Mouse (Mus musculus) midbrain, embryonic 14.5 days (tissue): ENCODE results near the gene Fbxl3. TPM values are rescaled to one million over a fixed set of nuclear protein-coding genes. Genes with fewer than 3 reads are reported as not detected.

Source experiments
- ATAC-seq: fragments of 200-750 bp; cut with Nextera tagmentation; 2 replicates; pipeline ENCODE4 v1.8.0; 2017; ENCODE audit warnings: moderate number of reproducible peaks, moderate library complexity; ENCODE audit not compliant: low FRiP score, low TSS enrichment
- DNase-seq: peaks from one replicate; pipeline ENCODE4 v3.0.0-alpha.2; 2015
- H3K27ac ChIP-seq: fragments of 300-500 bp; sonication (generic); replicated peaks from 2 replicates; pipeline ENCODE4 v1.5.1; 2014; ENCODE audit warnings: mild to moderate bottlenecking, low read depth, low read length, moderate library complexity
- H3K27me3 ChIP-seq: fragments of 300-500 bp; sonication (generic); 2 replicates; pipeline ENCODE4 v1.6.1; 2014; ENCODE audit warnings: low read length, control low read depth, mixed read lengths; ENCODE audit not compliant: control insufficient read depth, insufficient read depth
- H3K36me3 ChIP-seq: fragments of 300-500 bp; sonication (generic); 2 replicates; pipeline ENCODE4 v1.6.1; 2014; ENCODE audit warnings: low read length, control low read depth; ENCODE audit not compliant: control insufficient read depth, insufficient read depth
- H3K4me1 ChIP-seq: fragments of 300-500 bp; sonication (generic); 2 replicates; pipeline ENCODE4 v1.6.1; 2014; ENCODE audit warnings: mild to moderate bottlenecking, antibody characterized with exemption, low read length, control low read depth; ENCODE audit not compliant: control insufficient read depth, insufficient read depth
- H3K4me2 ChIP-seq: fragments of 300-500 bp; sonication (generic); 2 replicates; pipeline ENCODE4 v1.6.1; 2014; ENCODE audit warnings: mild to moderate bottlenecking, low read length, moderate library complexity
- H3K4me3 ChIP-seq: fragments of 300-500 bp; sonication (generic); replicated peaks from 2 replicates; pipeline ENCODE4 v1.5.1; 2014; ENCODE audit warnings: low read depth, low read length
- H3K9ac ChIP-seq: fragments of 300-500 bp; sonication (generic); replicated peaks from 2 replicates; pipeline ENCODE4 v1.6.1; 2014; ENCODE audit warnings: mild to moderate bottlenecking, low read length, moderate library complexity
- H3K9me3 ChIP-seq: fragments of 300-500 bp; sonication (generic); 2 replicates; pipeline ENCODE4 v1.6.1; 2016; ENCODE audit warnings: low read length, control low read depth, mixed read lengths; ENCODE audit not compliant: control insufficient read depth
- WGBS: fragments of 180-500 bp; shearing (Covaris S2); extraction: QIAGEN DNeasy Blood & Tissue Kit; methylation state at CpG from one replicate; pipeline ENCODE4 v1.1.7; 2014; 5-methylcytosine and 5-hydroxymethylcytosine counted together
- polyA plus RNA-seq: library from polyadenylated mRNA; unstranded; fragments of >200 nt; fragmentation: Nextera tagmentation; extraction: Ambion mirVana; gene quantifications from 2 replicates; pipeline ENCODE4 v1.2.1, GENCODE M21; 2014

Gene Fbxl3
- polyA plus RNA-seq, 1 experiment from 2014 or later: 36.2 TPM

GRCm38 (mm10) chr14:103093236-103093635 is 6.1 kb downstream of the Fbxl3 start:
- Histone ChIP-seq H3K27ac (no peak overlapping the region), H3K4me1 (peaks cover 20% of the 10 kb centered on the region), H3K36me3 (peaks cover 50% of the 10 kb centered on the region), H3K9me3 (no peaks in the 10 kb centered on the region), H3K4me2 (no peak overlapping the region), H3K4me3 (no peak overlapping the region), H3K9ac (no peak overlapping the region), H3K27me3 (no peaks in the 10 kb centered on the region)
- no peak for ATAC-seq
- no peak for DNase-seq
- WGBS: 88% methylated on average over 3 of the region's 3 CpGs

- WGBS: 73% methylated on average over 6 of the region's 6 CpGs
- DNase-seq: peak; percentile 76
- H3K36me3 ChIP-seq: peaks cover 64% of the 10 kb centered on the region
Measured at GRCm38 (mm10) chr14:103088624-103089023, 10.7 kb downstream of the Fbxl3 start.

GRCm38 (mm10) chr14:103087846-103088245 is 11.5 kb downstream of the Fbxl3 start:
- 90% methylated on average over 5 of the region's 5 CpGs for WGBS
- no peaks in the 10 kb centered on the region for H3K4me1 ChIP-seq
- no peaks in the 10 kb centered on the region for H3K27me3 ChIP-seq
- H3K9me3 ChIP-seq: no peaks in the 10 kb centered on the region
- no peak overlapping the region for H3K9ac ChIP-seq
- no peak for DNase-seq
- peaks cover 67% of the 10 kb centered on the region for H3K36me3 ChIP-seq
- H3K4me3 ChIP-seq: no peak overlapping the region
- H3K4me2 ChIP-seq: no peak overlapping the region
- no peak for ATAC-seq
- no peak overlapping the region for H3K27ac ChIP-seq

More at GRCm38 (mm10) chr14:103088624-103089023, 10.7 kb downstream of the Fbxl3 start:
- Histone ChIP-seq H3K9ac (no peak overlapping the region), H3K4me1 (no peaks in the 10 kb centered on the region), H3K4me3 (no peak overlapping the region), H3K27me3 (no peaks in the 10 kb centered on the region), H3K4me2 (no peak overlapping the region), H3K9me3 (no peaks in the 10 kb centered on the region), H3K27ac (no peak overlapping the region)
- ATAC-seq: no peak

GRCm38 (mm10) chr14:103086671-103087324 is 12.6 kb downstream of the Fbxl3 start:
- no peak overlapping the region for H3K4me2 ChIP-seq
- H3K36me3 ChIP-seq: peaks cover 63% of the 10 kb centered on the region
- WGBS: 93% methylated on average over 4 of the region's 4 CpGs
- ATAC-seq (no peak), DNase-seq (no peak)
- H3K4me1 ChIP-seq: no peaks in the 10 kb centered on the region
- no peak overlapping the region for H3K9ac ChIP-seq
- no peak overlapping the region for H3K27ac ChIP-seq
- H3K9me3 ChIP-seq: no peaks in the 10 kb centered on the region
- H3K4me3 ChIP-seq: no peak overlapping the region
- H3K27me3 ChIP-seq: no peaks in the 10 kb centered on the region

- Histone ChIP-seq H3K4me2 (no peak overlapping the region), H3K4me1 (no peaks in the 10 kb centered on the region), H3K9ac (no peak overlapping the region), H3K27ac (no peak overlapping the region), H3K27me3 (no peaks in the 10 kb centered on the region), H3K36me3 (peaks cover 57% of the 10 kb centered on the region), H3K4me3 (no peak overlapping the region), H3K9me3 (no peaks in the 10 kb centered on the region)
- ATAC-seq: no peak
- no peak for DNase-seq
- WGBS: 89% methylated on average over 1 of the region's 1 CpGs
Measured at GRCm38 (mm10) chr14:103085840-103086533, 13.4 kb downstream of the Fbxl3 start.

- ATAC-seq (no peak), DNase-seq (no peak)
- Histone ChIP-seq H3K27me3 (no peaks in the 10 kb centered on the region), H3K27ac (no peak overlapping the region), H3K9me3 (no peaks in the 10 kb centered on the region), H3K4me2 (no peak overlapping the region), H3K36me3 (peaks cover 35% of the 10 kb centered on the region), H3K9ac (no peak overlapping the region), H3K4me3 (no peak overlapping the region), H3K4me1 (no peaks in the 10 kb centered on the region)
- 86% methylated on average over 9 of the region's 9 CpGs for WGBS
Measured at GRCm38 (mm10) chr14:103079209-103079977, 20.0 kb downstream of the Fbxl3 start.

GRCm38 (mm10) chr14:103078006-103078912 is 21.1 kb downstream of the Fbxl3 start:
- H3K4me2 ChIP-seq: no peak overlapping the region
- H3K9ac ChIP-seq: no peak overlapping the region
- H3K27ac ChIP-seq: no peak overlapping the region
- H3K9me3 ChIP-seq: no peaks in the 10 kb centered on the region
- 86% methylated on average over 16 of the region's 16 CpGs for WGBS
- H3K36me3 ChIP-seq: peaks cover 31% of the 10 kb centered on the region
- ATAC-seq: no peak
- no peak overlapping the region for H3K4me3 ChIP-seq
- DNase-seq: no peak
- no peaks in the 10 kb centered on the region for H3K4me1 ChIP-seq
- H3K27me3 ChIP-seq: no peaks in the 10 kb centered on the region

GRCm38 (mm10) chr14:103077272-103078005 is 21.9 kb downstream of the Fbxl3 start:
- Histone ChIP-seq H3K4me1 (no peaks in the 10 kb centered on the region), H3K9me3 (no peaks in the 10 kb centered on the region), H3K4me2 (no peak overlapping the region), H3K27me3 (no peaks in the 10 kb centered on the region), H3K36me3 (peaks cover 23% of the 10 kb centered on the region), H3K27ac (no peak overlapping the region), H3K4me3 (no peak overlapping the region), H3K9ac (no peak overlapping the region)
- 93% methylated on average over 9 of the region's 9 CpGs for WGBS
- no peak for ATAC-seq
- no peak for DNase-seq
